Comparison of ENCODE assay signal across 15 mouse cellular contexts in genomic region chr3:101390472-101390871, GRCm38 (mm10). TPM values are rescaled to one million over a fixed set of nuclear protein-coding genes. Genes with fewer than 3 reads are reported as not detected.
DNase-seq lines count a peak whose midpoint lies in the region; ATAC-seq and TF ChIP-seq lines count a peak whose summit lies in the region.
"Had no signal": no experiment of that assay in that cellular context is flagged by ENCODE, and none has a peak within 500 bp of the region (broad histone marks: within the 10 kb centered on the region; RNA-seq: fewer than 3 reads in every experiment).

No protein-coding gene starts in this region.

- no peak overlapping the region for H3K9ac ChIP-seq in hindbrain, embryonic 15.5 days
- H3K9ac ChIP-seq in hindbrain, embryonic 12.5 days: no peak overlapping the region
- H3K9ac ChIP-seq in embryonic facial prominence, embryonic 12.5 days: peak overlapping the region; percentile 2; the same call in 1 of the 2 replicates
- H3K9ac ChIP-seq in midbrain, embryonic 14.5 days (replicated peaks; ENCODE audit: low read length): no peak overlapping the region

- peak; percentile 56 for DNase-seq in brain, embryonic 14.5 days (ENCODE audit: low read depth)
- peak; percentile 57 for DNase-seq in midbrain, embryonic 14.5 days
- DNase-seq in urinary bladder, postnatal 10 days (ENCODE audit: low spot score): no peak
- no peak for DNase-seq in adrenal gland, postnatal 36 days
- DNase-seq: cerebellum, adult 11-12 months; cerebellum, postnatal 36 days; gastrocnemius, postnatal 14 days; kidney, adult 2 months; kidney, postnatal 36 days; lung, adult 2 months; lung, postnatal 36 days had no signal

- H3K4me2 ChIP-seq in hindbrain, embryonic 15.5 days: 0 out of 2 replicates have a peak overlapping the region, but pooled peaks have one; percentile 1
- H3K4me2 ChIP-seq in hindbrain, embryonic 12.5 days (replicated peaks): no peak overlapping the region
- H3K4me2 ChIP-seq in embryonic facial prominence, embryonic 12.5 days (replicated peaks): 0 out of 2 replicates have a peak overlapping the region, but pooled peaks have one; percentile 4
- H3K4me2 ChIP-seq in midbrain, embryonic 14.5 days (ENCODE audit: low read length): no peak overlapping the region; the same call in 1 of the 2 replicates

- no peak for ATAC-seq in hindbrain, embryonic 15.5 days (ENCODE audit: low FRiP score, low read depth)
- ATAC-seq in hindbrain, embryonic 12.5 days (ENCODE audit: low FRiP score): no peak
- ATAC-seq in embryonic facial prominence, embryonic 12.5 days (ENCODE audit: insufficient number of reproducible peaks, insufficient read depth, low FRiP score, low TSS enrichment): no peak
- no peak for ATAC-seq in midbrain, embryonic 14.5 days (ENCODE audit: low FRiP score, low TSS enrichment)
- no peak for ATAC-seq in inflammation-experienced regulatory T-cells, adult 6 months

- H3K4me1 ChIP-seq in hindbrain, embryonic 15.5 days (replicated peaks): peaks cover 96% of the 10 kb centered on the region
- peaks cover 67% of the 10 kb centered on the region for H3K4me1 ChIP-seq in hindbrain, embryonic 12.5 days
- peaks cover 84% of the 10 kb centered on the region for H3K4me1 ChIP-seq in embryonic facial prominence, embryonic 12.5 days
- peaks cover 79% of the 10 kb centered on the region for H3K4me1 ChIP-seq in midbrain, embryonic 14.5 days (ENCODE audit: control insufficient read depth, insufficient read depth, low read length)

- no peaks in the 10 kb centered on the region for H3K27me3 ChIP-seq in hindbrain, embryonic 15.5 days
- no peaks in the 10 kb centered on the region for H3K27me3 ChIP-seq in hindbrain, embryonic 12.5 days
- no peaks in the 10 kb centered on the region for H3K27me3 ChIP-seq in embryonic facial prominence, embryonic 12.5 days
- H3K27me3 ChIP-seq in midbrain, embryonic 14.5 days (ENCODE audit: control insufficient read depth, insufficient read depth, low read length): no peaks in the 10 kb centered on the region

- H3K36me3 ChIP-seq in hindbrain, embryonic 15.5 days: no peaks in the 10 kb centered on the region
- no peaks in the 10 kb centered on the region for H3K36me3 ChIP-seq in hindbrain, embryonic 12.5 days
- no peaks in the 10 kb centered on the region for H3K36me3 ChIP-seq in embryonic facial prominence, embryonic 12.5 days
- H3K36me3 ChIP-seq in midbrain, embryonic 14.5 days (ENCODE audit: control insufficient read depth, insufficient read depth, low read length): no peaks in the 10 kb centered on the region

- no peaks in the 10 kb centered on the region for H3K9me3 ChIP-seq in hindbrain, embryonic 15.5 days
- H3K9me3 ChIP-seq in hindbrain, embryonic 12.5 days (replicated peaks): no peaks in the 10 kb centered on the region
- no peaks in the 10 kb centered on the region for H3K9me3 ChIP-seq in embryonic facial prominence, embryonic 12.5 days
- H3K9me3 ChIP-seq in midbrain, embryonic 14.5 days (ENCODE audit: control insufficient read depth, low read length): no peaks in the 10 kb centered on the region

- no peak overlapping the region for H3K4me3 ChIP-seq in hindbrain, embryonic 15.5 days
- H3K4me3 ChIP-seq in hindbrain, embryonic 12.5 days: no peak overlapping the region
- H3K4me3 ChIP-seq in embryonic facial prominence, embryonic 12.5 days: no peak overlapping the region
- no peak overlapping the region for H3K4me3 ChIP-seq in midbrain, embryonic 14.5 days (replicated peaks; ENCODE audit: low read depth, low read length)

- no peak overlapping the region for H3K27ac ChIP-seq in hindbrain, embryonic 15.5 days (replicated peaks)
- H3K27ac ChIP-seq in hindbrain, embryonic 12.5 days: no peak overlapping the region
- peak overlapping the region; percentile 60 for H3K27ac ChIP-seq in embryonic facial prominence, embryonic 12.5 days
- peak overlapping the region; percentile 52; the same call in 1 of the 2 replicates for H3K27ac ChIP-seq in midbrain, embryonic 14.5 days (replicated peaks; ENCODE audit: low read depth, low read length)

- no peak for TF ChIP-seq POLR2A in brain, embryonic 14.5 days (IDR thresholded peaks at IDR 0.05; ENCODE audit: borderline replicate concordance, extremely low read depth, insufficient read depth, insufficient read length, poor library complexity, severe bottlenecking)

- no peak for TF ChIP-seq CTCF in brain, embryonic 14.5 days (IDR thresholded peaks at IDR 0.05; ENCODE audit: borderline replicate concordance, extremely low read depth, insufficient read depth, insufficient read length)

- whole genome bisulfite sequencing in hindbrain, embryonic 15.5 days: 39% methylated on average over 9 of the region's 9 CpGs
- WGBS in hindbrain, embryonic 12.5 days: 56% methylated on average over 9 of the region's 9 CpGs
- WGBS in embryonic facial prominence, embryonic 12.5 days: 24% methylated on average over 9 of the region's 9 CpGs
- 14% methylated on average over 9 of the region's 9 CpGs for WGBS in midbrain, embryonic 14.5 days

RNA-seq across cellular contexts. Expression of gene Igsf3, which starts 13.6 kb away (rescaled TPM):
- polyA plus RNA-seq in hindbrain, embryonic 15.5 days (2015; fragmentation: Nextera tagmentation; extraction: Ambion mirVana): 80.2 and 90.6 TPM in 2 replicates
- polyA plus RNA-seq in hindbrain, embryonic 12.5 days (2016; fragmentation: Nextera tagmentation; extraction: Ambion mirVana): 61.9 and 66.4 TPM in 2 replicates
- polyA plus RNA-seq in brain, embryonic 14.5 days (2012; rRNA removed): 17.4 and 36.0 TPM in 2 replicates
- polyA plus RNA-seq in embryonic facial prominence, embryonic 12.5 days (2016; fragmentation: Nextera tagmentation; extraction: Ambion mirVana): 92.3 and 93.3 TPM in 2 replicates
- polyA plus RNA-seq in midbrain, embryonic 14.5 days (2014; fragmentation: Nextera tagmentation; extraction: Ambion mirVana): 62.0 and 77.8 TPM in 2 replicates
- polyA plus RNA-seq in inflammation-experienced regulatory T-cells, adult 6 months (2017; shearing (Covaris generic)): 1 to 10 TPM in 2 of 3 experiments, under 1 TPM in 1; 0.53 to 1.6 (median 1.3) TPM
- total RNA-seq in adrenal gland, postnatal 36 days (2021): 1 to 10 TPM; 5.2 to 6.7 TPM

Comparison
In these comparisons a context has a peak if more than half of its experiments do, and no peak if none do; other contexts are left out.
1. H3K4me2 ChIP-seq: peak in hindbrain, embryonic 15.5 days (single experiment) and embryonic facial prominence, embryonic 12.5 days (single experiment); none in hindbrain, embryonic 12.5 days (single experiment) and midbrain, embryonic 14.5 days (single experiment).
2. H3K27ac ChIP-seq: peak in embryonic facial prominence, embryonic 12.5 days (single experiment) and midbrain, embryonic 14.5 days (single experiment); none in hindbrain, embryonic 15.5 days (single experiment) and hindbrain, embryonic 12.5 days (single experiment).
3. DNase-seq: peak in brain, embryonic 14.5 days (single experiment) and midbrain, embryonic 14.5 days (single experiment); none in urinary bladder, postnatal 10 days (single experiment) and adrenal gland, postnatal 36 days (0 of 2).